Mouse (Mus musculus) hindbrain, embryonic 11.5 days (tissue): ENCODE results near the gene Ralb. TPM values are rescaled to one million over a fixed set of nuclear protein-coding genes. Genes with fewer than 3 reads are reported as not detected.

Experiments
- ATAC-seq: fragments of 200-750 bp; cut with Nextera tagmentation; 2 replicates; pipeline ENCODE4 v1.8.0; 2017; ENCODE audit warnings: mild to moderate bottlenecking, moderate TSS enrichment, moderate library complexity; ENCODE audit not compliant: low FRiP score
- DNase-seq: peaks from one replicate; pipeline ENCODE4 v3.0.0-alpha.2; 2015; ENCODE audit warnings: low spot score
- H3K27ac ChIP-seq: fragments of 300-500 bp; sonication (generic); 2 replicates; pipeline ENCODE4 v1.5.1; 2014; ENCODE audit warnings: mild to moderate bottlenecking, low read depth, low read length
- H3K27me3 ChIP-seq: fragments of 300-500 bp; sonication (generic); 2 replicates; pipeline ENCODE4 v1.6.1; 2014; ENCODE audit warnings: mild to moderate bottlenecking, low read length, moderate library complexity, mixed read lengths; ENCODE audit not compliant: control insufficient read depth, insufficient read depth
- H3K36me3 ChIP-seq: fragments of 300-500 bp; sonication (generic); 2 replicates; pipeline ENCODE4 v1.6.1; 2014; ENCODE audit warnings: mild to moderate bottlenecking, low read length, moderate library complexity, mixed read lengths; ENCODE audit not compliant: control insufficient read depth, insufficient read depth
- H3K4me1 ChIP-seq: fragments of 300-500 bp; sonication (generic); replicated peaks from 2 replicates; pipeline ENCODE4 v1.6.1; 2014; ENCODE audit warnings: low read length, mixed read lengths; ENCODE audit not compliant: control insufficient read depth, insufficient read depth
- H3K4me2 ChIP-seq: fragments of 300-500 bp; sonication (generic); replicated peaks from 2 replicates; pipeline ENCODE4 v1.6.1; 2014; ENCODE audit warnings: mild to moderate bottlenecking, low read depth, low read length
- H3K4me3 ChIP-seq: fragments of 300-500 bp; sonication (generic); 2 replicates; pipeline ENCODE4 v1.5.1; 2014; ENCODE audit warnings: low read depth, low read length
- H3K9ac ChIP-seq: fragments of 300-500 bp; sonication (generic); 2 replicates; pipeline ENCODE4 v1.6.1; 2014; ENCODE audit warnings: low read depth, low read length
- H3K9me3 ChIP-seq: fragments of 300-500 bp; sonication (generic); 2 replicates; pipeline ENCODE4 v1.6.1; 2016; ENCODE audit warnings: low read length; ENCODE audit not compliant: control insufficient read depth
- WGBS: fragments of 180-500 bp; shearing (Covaris S2); extraction: QIAGEN DNeasy Blood & Tissue Kit; methylation state at CpG from one replicate; pipeline ENCODE4 v1.1.7; 2014; 5-methylcytosine and 5-hydroxymethylcytosine counted together
- polyA plus RNA-seq: library from polyadenylated mRNA; unstranded; fragments of >200 nt; fragmentation: Nextera tagmentation; extraction: Ambion mirVana; gene quantifications from 2 replicates; pipeline ENCODE4 v1.2.1, GENCODE M21; 2014

Gene Ralb
- polyA plus RNA-seq, 1 experiment from 2014 or later = 70.5 TPM

- WGBS = 84% methylated on average over 6 of the region's 6 CpGs
These were observed 9.2 kb downstream of the Ralb start for GRCm38 (mm10) chr1:119495396-119495775.

GRCm38 (mm10) chr1:119494712-119495395 lies 9.7 kb downstream of the Ralb start:
- H3K4me2 ChIP-seq = no peak overlapping the region
- 95% methylated on average over 9 of the region's 9 CpGs for WGBS
- no peaks in the 10 kb centered on the region for H3K9me3 ChIP-seq
- H3K27ac ChIP-seq = no peak overlapping the region
- H3K27me3 ChIP-seq = no peaks in the 10 kb centered on the region
- H3K36me3 ChIP-seq = no peaks in the 10 kb centered on the region
- no peaks in the 10 kb centered on the region for H3K4me1 ChIP-seq
- H3K4me3 ChIP-seq = no peak overlapping the region
- DNase-seq = no peak
- no peak for ATAC-seq
- H3K9ac ChIP-seq = no peak overlapping the region

More at GRCm38 (mm10) chr1:119495396-119495775, 9.2 kb downstream of the Ralb start:
- DNase-seq = no peak
- Histone ChIP-seq H3K4me2 (no peak overlapping the region), H3K4me3 (no peak overlapping the region), H3K36me3 (no peaks in the 10 kb centered on the region), H3K27ac (no peak overlapping the region), H3K9ac (no peak overlapping the region), H3K4me1 (no peaks in the 10 kb centered on the region), H3K27me3 (no peaks in the 10 kb centered on the region), H3K9me3 (no peaks in the 10 kb centered on the region)
- ATAC-seq = no peak

GRCm38 (mm10) chr1:119494024-119494711 lies 10.4 kb downstream of the Ralb start:
- WGBS = 67% methylated on average over 2 of the region's 2 CpGs
- ATAC-seq = no peak

GRCm38 (mm10) chr1:119492505-119492904 lies 12.1 kb downstream of the Ralb start:
- DNase-seq = no peak
- no peak overlapping the region for H3K4me2 ChIP-seq
- H3K4me1 ChIP-seq = no peaks in the 10 kb centered on the region
- H3K4me3 ChIP-seq = no peak overlapping the region
- ATAC-seq = no peak
- H3K27ac ChIP-seq = no peak overlapping the region
- WGBS = 94% methylated on average over 1 of the region's 1 CpGs
- no peaks in the 10 kb centered on the region for H3K27me3 ChIP-seq
- no peaks in the 10 kb centered on the region for H3K9me3 ChIP-seq
- H3K36me3 ChIP-seq = no peaks in the 10 kb centered on the region
- H3K9ac ChIP-seq = no peak overlapping the region

More at GRCm38 (mm10) chr1:119494024-119494711, 10.4 kb downstream of the Ralb start:
- Histone ChIP-seq H3K9me3 (no peaks in the 10 kb centered on the region), H3K36me3 (no peaks in the 10 kb centered on the region), H3K4me1 (no peaks in the 10 kb centered on the region), H3K27me3 (no peaks in the 10 kb centered on the region), H3K27ac (no peak overlapping the region), H3K9ac (no peak overlapping the region), H3K4me2 (no peak overlapping the region), H3K4me3 (no peak overlapping the region)
- no peak for DNase-seq

GRCm38 (mm10) chr1:119492097-119492496 lies 12.5 kb downstream of the Ralb start:
- no peak overlapping the region for H3K4me2 ChIP-seq
- no peaks in the 10 kb centered on the region for H3K4me1 ChIP-seq
- DNase-seq (no peak), ATAC-seq (no peak)
- H3K9ac ChIP-seq = no peak overlapping the region
- H3K4me3 ChIP-seq = no peak overlapping the region
- no peak overlapping the region for H3K27ac ChIP-seq
- H3K36me3 ChIP-seq = no peaks in the 10 kb centered on the region
- no peaks in the 10 kb centered on the region for H3K27me3 ChIP-seq
- 56% methylated on average over 11 of the region's 11 CpGs for WGBS
- no peaks in the 10 kb centered on the region for H3K9me3 ChIP-seq

- ATAC-seq (no peak), DNase-seq (no peak)
- 78% methylated on average over 7 of the region's 7 CpGs for WGBS
- Histone ChIP-seq H3K4me3 (no peak overlapping the region), H3K27me3 (no peaks in the 10 kb centered on the region), H3K36me3 (no peaks in the 10 kb centered on the region), H3K4me1 (no peaks in the 10 kb centered on the region), H3K27ac (no peak overlapping the region), H3K9me3 (no peaks in the 10 kb centered on the region), H3K4me2 (no peak overlapping the region), H3K9ac (no peak overlapping the region)
These were observed 13.8 kb downstream of the Ralb start for GRCm38 (mm10) chr1:119490765-119491164.

- Histone ChIP-seq H3K9ac (no peak overlapping the region), H3K4me2 (no peak overlapping the region), H3K27me3 (no peaks in the 10 kb centered on the region), H3K9me3 (no peaks in the 10 kb centered on the region), H3K4me3 (no peak overlapping the region), H3K4me1 (no peaks in the 10 kb centered on the region), H3K36me3 (no peaks in the 10 kb centered on the region), H3K27ac (no peak overlapping the region)
- WGBS = 69% methylated on average over 10 of the region's 10 CpGs
- ATAC-seq (no peak), DNase-seq (no peak)
These were observed 16.5 kb downstream of the Ralb start for GRCm38 (mm10) chr1:119487917-119488590.

- Histone ChIP-seq H3K4me1 (no peaks in the 10 kb centered on the region), H3K4me3 (no peak overlapping the region), H3K27ac (no peak overlapping the region), H3K36me3 (no peaks in the 10 kb centered on the region), H3K4me2 (no peak overlapping the region), H3K9ac (no peak overlapping the region), H3K27me3 (no peaks in the 10 kb centered on the region), H3K9me3 (no peaks in the 10 kb centered on the region)
- 3% methylated on average over 2 of the region's 2 CpGs for WGBS
- DNase-seq = no peak
- no peak for ATAC-seq
These were observed 18.8 kb downstream of the Ralb start for GRCm38 (mm10) chr1:119485825-119486224.
